Mouse (Mus musculus) embryonic facial prominence, embryonic 13.5 days (tissue): ENCODE measurements at regions not wholly inside any gene's neighbourhood (a gene's known extent, or its start where the extent isn't known, plus 50 kb on each side); places are given as distances from the start of the nearest gene placed in this dataset.

Experiments
- ATAC-seq: fragments of 200-750 bp; cut with Nextera tagmentation; 2 replicates; pipeline ENCODE4 v1.8.0; 2017; ENCODE audit warnings: low read depth; ENCODE audit not compliant: insufficient number of reproducible peaks, insufficient read depth, low FRiP score, low TSS enrichment
- H3K27ac ChIP-seq: fragments of 300-500 bp; sonication (generic); 2 replicates; pipeline ENCODE4 v1.5.1; 2015; ENCODE audit warnings: moderate library complexity, mild to moderate bottlenecking, inconsistent platforms
- H3K27me3 ChIP-seq: fragments of 300-500 bp; sonication (generic); 2 replicates; pipeline ENCODE4 v1.6.1; 2015; ENCODE audit warnings: mild to moderate bottlenecking, inconsistent platforms
- H3K36me3 ChIP-seq: fragments of 300-500 bp; sonication (generic); 2 replicates; pipeline ENCODE4 v1.6.1; 2015; ENCODE audit warnings: mild to moderate bottlenecking, inconsistent platforms
- H3K4me1 ChIP-seq: fragments of 300-500 bp; sonication (generic); 2 replicates; pipeline ENCODE4 v1.6.1; 2015; ENCODE audit warnings: inconsistent platforms
- H3K4me2 ChIP-seq: fragments of 300-500 bp; sonication (generic); 2 replicates; pipeline ENCODE4 v1.6.1; 2015; ENCODE audit warnings: moderate library complexity, mild to moderate bottlenecking, inconsistent platforms
- H3K4me3 ChIP-seq: fragments of 300-500 bp; sonication (generic); 2 replicates; pipeline ENCODE4 v1.5.1; 2015; ENCODE audit warnings: mild to moderate bottlenecking, inconsistent platforms
- H3K9ac ChIP-seq: fragments of 300-500 bp; sonication (generic); 2 replicates; pipeline ENCODE4 v1.6.1; 2015; ENCODE audit warnings: mild to moderate bottlenecking, inconsistent platforms
- H3K9me3 ChIP-seq: fragments of 300-500 bp; sonication (generic); 2 replicates; pipeline ENCODE4 v1.6.1; 2016; ENCODE audit warnings: inconsistent platforms
- WGBS: fragments of 180-500 bp; shearing (Covaris S2); methylation state at CpG from one replicate; pipeline ENCODE4 v1.1.7; 2015; ENCODE audit warnings: mixed read lengths; 5-methylcytosine and 5-hydroxymethylcytosine counted together

DNA sequence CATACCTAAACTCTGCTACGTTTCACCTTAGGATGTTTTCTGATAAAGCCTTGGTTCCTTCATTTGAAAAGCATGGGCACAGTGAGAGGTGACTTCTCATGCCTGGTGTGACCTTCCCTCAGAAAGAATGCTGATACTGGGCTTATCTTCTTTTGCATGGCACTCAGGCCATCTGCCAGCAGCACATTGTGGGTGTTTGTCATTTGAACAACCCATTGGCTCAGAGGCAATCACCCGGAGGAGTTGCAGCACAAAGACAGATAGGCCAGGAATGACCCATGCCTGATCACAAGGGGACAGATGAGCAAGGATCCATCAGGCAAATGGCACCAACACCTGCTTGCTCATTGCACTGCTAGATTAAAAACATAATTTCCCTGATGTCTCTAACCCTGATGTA is 572.7 kb upstream of the Fam19a5 start:
- Histone ChIP-seq H3K4me3 (no peak overlapping the region), H3K4me2 (no peak overlapping the region)
- 83% methylated on average over 2 of the region's 2 CpGs for WGBS

DNA sequence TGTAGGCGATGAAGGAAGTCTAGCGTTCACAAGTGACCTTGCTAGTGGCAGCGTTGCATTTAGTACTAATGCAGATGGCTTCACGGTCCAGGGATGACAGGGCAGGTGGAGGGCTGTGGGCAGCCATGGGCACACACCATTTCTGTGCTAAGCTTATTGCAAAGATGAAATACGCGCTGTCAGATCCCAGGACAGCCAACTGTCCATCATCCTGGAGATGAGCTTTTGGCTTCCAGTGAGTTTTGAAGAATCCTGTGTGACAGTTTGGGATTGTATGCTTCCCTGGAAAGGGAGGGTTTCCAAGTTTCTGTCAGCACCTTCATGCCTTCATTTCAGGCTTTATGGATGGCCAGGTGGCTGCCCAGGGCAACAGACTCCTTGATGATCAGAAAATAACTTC is 547.9 kb upstream of the Fam19a5 start:
- WGBS: 88% methylated on average over 6 of the region's 6 CpGs
- H3K9ac ChIP-seq: no peak overlapping the region
- H3K4me2 ChIP-seq: no peak overlapping the region
- H3K4me3 ChIP-seq: no peak overlapping the region
- no peaks in the 10 kb centered on the region for H3K36me3 ChIP-seq
- no peaks in the 10 kb centered on the region for H3K4me1 ChIP-seq
- no peak overlapping the region for H3K27ac ChIP-seq
- ATAC-seq: no peak
- H3K9me3 ChIP-seq: 0 out of 2 replicates have a peak, but pooled peaks cover 3% of the 10 kb centered on the region
- no peaks in the 10 kb centered on the region for H3K27me3 ChIP-seq

More for the DNA sequence above, 572.7 kb upstream of the Fam19a5 start:
- Histone ChIP-seq H3K36me3 (no peaks in the 10 kb centered on the region), H3K27me3 (no peaks in the 10 kb centered on the region), H3K27ac (no peak overlapping the region), H3K4me1 (no peaks in the 10 kb centered on the region), H3K9ac (no peak overlapping the region), H3K9me3 (0 out of 2 replicates have a peak, but pooled peaks cover 2% of the 10 kb centered on the region)
- no peak for ATAC-seq

DNA sequence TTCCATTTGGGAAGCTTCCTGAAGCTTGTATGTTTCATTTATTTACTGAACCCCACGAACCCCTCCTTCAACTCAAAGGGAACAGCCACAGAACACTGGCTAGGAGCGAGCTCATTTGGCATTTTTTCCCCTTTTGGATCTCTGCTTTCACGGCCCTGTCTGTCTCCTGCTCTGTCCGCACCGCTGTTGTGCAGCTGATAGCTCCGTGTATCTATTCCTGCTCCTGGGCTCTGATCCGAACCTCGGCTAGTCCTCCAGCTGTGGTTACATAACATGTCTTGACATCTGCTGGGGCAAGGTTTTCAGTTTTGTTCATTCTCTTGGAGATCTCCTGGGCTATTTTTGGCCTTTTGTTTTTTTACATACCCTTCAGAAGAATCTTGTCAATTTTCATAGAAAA is 525.1 kb upstream of the Fam19a5 start:
- Histone ChIP-seq H3K9me3 (no peaks in the 10 kb centered on the region), H3K27ac (no peak overlapping the region), H3K4me1 (0 out of 2 replicates have a peak, but pooled peaks cover 4% of the 10 kb centered on the region), H3K4me2 (no peak overlapping the region), H3K36me3 (no peaks in the 10 kb centered on the region), H3K27me3 (no peaks in the 10 kb centered on the region), H3K4me3 (no peak overlapping the region), H3K9ac (no peak overlapping the region)
- WGBS: 24% methylated on average over 8 of the region's 8 CpGs
- ATAC-seq: no peak

DNA sequence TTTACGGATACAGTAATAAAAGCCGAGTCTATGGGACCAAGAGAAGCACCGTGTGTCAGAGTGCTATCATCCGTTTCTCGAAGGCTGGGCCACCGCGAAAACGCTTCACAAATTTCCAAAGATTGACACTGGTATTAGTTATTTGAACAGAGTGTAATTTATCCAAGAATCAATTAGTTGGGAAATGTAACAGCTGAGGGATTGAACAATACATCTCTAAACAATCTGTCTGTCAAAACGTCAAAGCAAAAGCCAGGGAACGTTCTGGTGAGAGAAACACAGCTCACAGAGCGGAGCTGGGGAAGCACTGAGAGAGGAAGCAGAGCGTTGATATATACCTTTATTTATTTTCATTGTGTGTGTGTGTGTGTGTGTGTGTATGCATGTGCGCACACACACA is 498.1 kb upstream of the Fam19a5 start:
- no peaks in the 10 kb centered on the region for H3K27me3 ChIP-seq
- H3K4me1 ChIP-seq: no peaks in the 10 kb centered on the region
- 88% methylated on average over 13 of the region's 13 CpGs for WGBS
- no peak overlapping the region for H3K9ac ChIP-seq
- H3K27ac ChIP-seq: no peak overlapping the region
- H3K9me3 ChIP-seq: no peaks in the 10 kb centered on the region
- no peak for ATAC-seq
- H3K36me3 ChIP-seq: no peaks in the 10 kb centered on the region
- H3K4me3 ChIP-seq: no peak overlapping the region
- no peak overlapping the region for H3K4me2 ChIP-seq

DNA sequence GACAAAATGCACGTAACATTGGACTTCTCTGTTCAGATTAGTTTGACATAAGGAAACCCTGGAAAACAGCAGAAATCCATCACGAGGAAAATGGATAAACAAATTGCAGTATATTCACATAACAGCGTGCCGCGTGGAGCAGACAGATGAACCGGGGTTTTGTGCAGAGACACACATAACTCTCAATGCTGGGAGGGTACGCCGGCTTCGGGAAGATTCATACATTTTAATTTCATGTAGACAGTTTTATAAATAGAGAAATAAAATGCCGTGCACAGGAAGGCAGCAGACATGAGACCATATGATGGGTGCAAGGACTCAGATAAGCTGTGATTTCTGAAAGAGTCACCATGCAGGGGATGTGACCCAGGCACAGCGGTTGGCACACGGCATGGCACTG is 489.9 kb upstream of the Fam19a5 start:
- Histone ChIP-seq H3K4me1 (no peaks in the 10 kb centered on the region), H3K36me3 (no peaks in the 10 kb centered on the region), H3K27ac (no peak overlapping the region), H3K4me2 (no peak overlapping the region), H3K9ac (no peak overlapping the region), H3K4me3 (no peak overlapping the region), H3K27me3 (no peaks in the 10 kb centered on the region), H3K9me3 (no peaks in the 10 kb centered on the region)
- 94% methylated on average over 12 of the region's 12 CpGs for WGBS
- ATAC-seq: no peak

DNA sequence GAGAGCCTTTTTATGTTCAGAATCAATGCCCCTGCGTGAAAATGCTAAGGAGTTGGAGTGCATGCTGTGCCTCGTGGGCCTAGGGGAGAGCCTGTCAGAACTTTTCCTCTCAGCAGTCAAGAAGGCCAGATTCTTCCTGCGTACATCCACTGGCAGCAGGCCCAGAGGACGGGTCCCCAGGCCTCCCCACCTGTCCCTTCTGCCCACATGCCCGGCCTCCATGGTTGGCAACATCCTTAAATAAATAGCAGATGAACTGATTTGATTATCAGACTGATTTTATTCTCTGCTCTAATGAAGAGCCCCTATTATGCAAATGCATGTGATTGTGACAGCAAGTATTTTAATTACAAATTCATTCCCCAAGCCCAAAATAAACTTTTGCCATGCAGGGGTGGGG is 479.2 kb upstream of the Fam19a5 start:
- Histone ChIP-seq H3K27me3 (no peaks in the 10 kb centered on the region), H3K27ac (no peak overlapping the region), H3K9ac (no peak overlapping the region), H3K36me3 (no peaks in the 10 kb centered on the region), H3K4me1 (no peaks in the 10 kb centered on the region), H3K4me2 (no peak overlapping the region), H3K4me3 (no peak overlapping the region), H3K9me3 (no peaks in the 10 kb centered on the region)
- 48% methylated on average over 5 of the region's 5 CpGs for WGBS
- ATAC-seq: no peak

DNA sequence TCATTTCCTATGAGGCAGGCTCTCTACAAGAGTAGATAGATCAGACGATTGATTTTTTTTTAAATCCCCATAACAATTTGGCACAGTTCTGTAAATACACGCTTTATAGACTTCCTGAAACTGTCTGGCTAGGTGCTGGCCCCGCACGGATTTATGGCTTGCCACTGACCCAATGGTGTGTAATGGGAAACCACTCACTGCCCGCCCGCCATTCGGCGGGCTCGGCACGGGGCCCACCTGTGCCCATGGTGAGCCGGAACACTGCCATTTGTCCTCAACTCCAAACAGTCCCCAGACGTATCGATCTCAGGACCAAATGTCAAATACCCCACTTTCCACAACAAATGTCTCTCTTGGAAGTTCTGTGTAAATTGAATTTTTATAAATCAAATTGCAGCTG is 475.8 kb upstream of the Fam19a5 start:
- Histone ChIP-seq H3K9me3 (no peaks in the 10 kb centered on the region), H3K9ac (no peak overlapping the region), H3K27me3 (no peaks in the 10 kb centered on the region), H3K4me1 (no peaks in the 10 kb centered on the region), H3K4me3 (no peak overlapping the region), H3K4me2 (no peak overlapping the region), H3K27ac (no peak overlapping the region), H3K36me3 (no peaks in the 10 kb centered on the region)
- ATAC-seq: no peak
- WGBS: 87% methylated on average over 13 of the region's 13 CpGs

DNA sequence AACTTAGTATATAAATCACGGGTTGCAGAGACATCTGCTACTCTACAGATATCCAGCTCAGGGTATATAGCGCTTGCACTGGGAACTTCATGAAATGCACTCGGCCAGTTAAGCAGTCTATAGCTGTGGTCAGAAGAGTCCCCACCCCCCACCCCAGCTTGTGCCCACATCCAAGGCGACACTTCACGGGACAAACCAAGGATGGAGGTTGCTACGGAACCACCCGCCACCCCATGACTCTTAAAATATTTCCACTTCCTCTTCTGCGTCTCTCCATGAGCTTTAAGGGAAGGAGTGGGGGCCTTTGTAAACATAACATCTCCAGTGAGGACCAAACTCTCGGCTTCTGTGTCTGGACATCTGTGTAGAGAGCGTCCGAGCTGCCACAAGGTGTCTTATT is 469.5 kb upstream of the Fam19a5 start:
- no peak overlapping the region for H3K4me3 ChIP-seq
- H3K4me2 ChIP-seq: no peak overlapping the region
- ATAC-seq: no peak
- H3K27ac ChIP-seq: no peak overlapping the region
- WGBS: 82% methylated on average over 11 of the region's 11 CpGs
- H3K9ac ChIP-seq: no peak overlapping the region
- no peaks in the 10 kb centered on the region for H3K4me1 ChIP-seq
- no peaks in the 10 kb centered on the region for H3K27me3 ChIP-seq
- H3K36me3 ChIP-seq: no peaks in the 10 kb centered on the region
- no peaks in the 10 kb centered on the region for H3K9me3 ChIP-seq

DNA sequence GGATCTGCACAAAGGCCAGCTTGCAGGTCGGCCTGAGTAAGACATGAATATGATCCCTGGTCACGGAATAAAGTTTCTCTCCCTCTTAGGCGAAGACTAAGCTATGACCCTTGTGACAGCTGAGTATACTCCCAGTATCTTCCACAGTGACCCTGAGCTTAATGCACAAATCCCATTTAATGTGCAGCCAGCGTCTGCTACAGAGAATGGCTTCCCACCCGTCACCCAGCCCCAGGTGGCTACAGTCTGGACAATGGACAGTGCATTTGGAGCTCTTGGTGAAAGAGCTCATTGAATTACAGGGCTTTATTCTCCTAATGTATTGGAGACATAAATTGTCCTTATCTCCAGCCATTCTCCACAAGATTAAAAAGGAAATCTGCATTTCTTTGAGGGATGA is 454.3 kb upstream of the Fam19a5 start:
- H3K27me3 ChIP-seq: no peaks in the 10 kb centered on the region
- no peak overlapping the region for H3K9ac ChIP-seq
- no peaks in the 10 kb centered on the region for H3K9me3 ChIP-seq
- ATAC-seq: no peak
- 73% methylated on average over 5 of the region's 5 CpGs for WGBS
- H3K4me1 ChIP-seq: no peaks in the 10 kb centered on the region
- H3K27ac ChIP-seq: no peak overlapping the region
- no peak overlapping the region for H3K4me2 ChIP-seq
- no peak overlapping the region for H3K4me3 ChIP-seq
- H3K36me3 ChIP-seq: no peaks in the 10 kb centered on the region

DNA sequence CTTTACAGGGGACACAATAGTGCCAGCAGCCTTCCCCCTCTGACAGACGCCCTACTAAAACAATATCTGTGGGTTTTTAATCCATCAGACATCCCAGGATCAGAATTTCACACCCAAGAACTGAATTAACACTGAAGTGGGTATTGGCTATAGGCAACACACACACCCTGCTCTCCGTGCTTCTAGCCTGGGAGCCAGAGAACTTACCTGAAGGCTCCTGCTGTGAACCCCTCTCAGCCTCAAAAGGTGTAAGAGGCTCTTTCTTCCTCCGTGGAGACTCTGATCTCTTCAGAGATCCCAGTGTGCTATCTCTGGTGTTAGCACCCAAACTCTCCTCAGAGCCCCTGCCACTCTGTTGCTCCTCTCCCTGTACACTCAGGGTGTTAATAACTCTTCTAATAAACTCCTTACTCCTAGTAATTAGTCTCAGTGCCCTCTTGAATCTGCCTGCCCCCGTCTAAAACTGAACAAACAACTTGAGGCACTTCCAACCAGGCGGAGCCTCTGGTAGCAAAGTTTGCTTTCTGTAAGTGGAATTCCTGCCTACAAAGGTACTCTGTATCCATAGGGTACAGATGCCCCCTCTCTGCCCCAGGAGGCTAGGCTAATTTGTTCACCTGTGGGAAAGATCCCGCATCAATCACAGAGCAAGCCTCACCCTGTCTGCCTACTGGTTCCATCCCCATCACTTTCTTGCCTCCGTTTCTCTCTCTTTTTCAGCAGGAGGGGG is 452.9 kb upstream of the Fam19a5 start:
- Histone ChIP-seq H3K4me3 (no peak overlapping the region), H3K4me1 (no peaks in the 10 kb centered on the region), H3K9me3 (no peaks in the 10 kb centered on the region), H3K36me3 (no peaks in the 10 kb centered on the region), H3K4me2 (no peak overlapping the region), H3K9ac (no peak overlapping the region), H3K27ac (no peak overlapping the region), H3K27me3 (no peaks in the 10 kb centered on the region)
- 55% methylated on average over 7 of the region's 7 CpGs for WGBS
- no peak for ATAC-seq

DNA sequence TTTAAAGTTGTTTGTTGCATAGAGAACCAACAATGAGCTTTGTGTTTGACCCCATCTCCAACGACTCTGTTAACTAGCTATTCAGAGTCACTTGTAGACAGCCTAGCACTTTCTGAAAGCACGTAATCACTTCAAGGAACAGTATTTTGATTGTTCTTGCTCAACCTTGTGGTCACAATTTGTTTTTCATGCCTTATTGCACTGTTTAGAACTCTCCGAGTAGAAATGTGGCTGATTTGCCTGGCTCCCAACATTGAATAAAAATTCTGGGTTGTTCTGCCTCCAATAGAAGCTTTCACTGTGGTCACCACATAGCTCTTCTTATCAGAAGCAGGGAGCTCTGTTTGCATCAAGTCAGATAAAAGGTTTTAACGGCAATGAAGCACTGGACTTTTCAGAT is 446.9 kb upstream of the Fam19a5 start:
- no peak overlapping the region for H3K4me2 ChIP-seq
- no peaks in the 10 kb centered on the region for H3K27me3 ChIP-seq
- H3K4me3 ChIP-seq: no peak overlapping the region
- no peak overlapping the region for H3K9ac ChIP-seq
- H3K36me3 ChIP-seq: no peaks in the 10 kb centered on the region
- no peak overlapping the region for H3K27ac ChIP-seq
- 67% methylated on average over 4 of the region's 4 CpGs for WGBS
- no peak for ATAC-seq
- no peaks in the 10 kb centered on the region for H3K4me1 ChIP-seq
- no peaks in the 10 kb centered on the region for H3K9me3 ChIP-seq

DNA sequence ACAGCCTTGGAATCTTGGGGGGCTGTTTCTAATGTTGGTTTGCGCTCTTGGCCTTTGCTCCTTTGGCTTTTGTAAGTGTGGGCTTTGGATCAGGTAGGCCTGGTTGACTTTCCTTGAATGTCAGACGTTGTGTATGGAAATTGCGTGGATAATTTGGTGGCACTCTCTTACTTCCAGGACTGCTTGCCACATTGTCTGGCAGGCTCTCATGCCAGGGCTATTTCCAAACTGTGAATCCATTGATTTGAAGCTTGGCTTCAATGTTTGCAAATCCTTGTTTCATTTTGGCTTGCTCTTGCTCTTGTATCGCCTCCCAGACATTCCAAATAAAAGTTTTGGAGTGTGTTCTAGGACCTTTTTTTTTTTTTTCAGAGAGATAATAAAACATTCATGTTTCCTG is 443.0 kb upstream of the Fam19a5 start:
- no peak for ATAC-seq
- Histone ChIP-seq H3K4me3 (no peak overlapping the region), H3K36me3 (no peaks in the 10 kb centered on the region), H3K27ac (no peak overlapping the region), H3K9ac (no peak overlapping the region), H3K9me3 (0 out of 2 replicates have a peak, but pooled peaks cover 10% of the 10 kb centered on the region), H3K27me3 (no peaks in the 10 kb centered on the region), H3K4me2 (no peak overlapping the region), H3K4me1 (no peaks in the 10 kb centered on the region)
- WGBS: 84% methylated on average over 4 of the region's 4 CpGs
